Mouse (Mus musculus) CH12.LX (cell line): Measurements from ENCODE around the gene Zfp108.

Experiments used
- CHD2 ChIP-seq: IDR thresholded peaks from 2 replicates; pipeline ENCODE4 v1.6.1; 2011; ENCODE audit warnings: low read length, improper control_type of control experiment
- CTCF ChIP-seq, 2 experiments: IDR thresholded peaks in 1 of 2; conservative IDR thresholded peaks in 1 of 2; 2 replicates each; pipeline ENCODE4 v1.5.1; 2011 to 2012; ENCODE audit warnings: low read depth in 2 of 2, low read length in 2 of 2, improper control_type of control experiment in 1 of 2, inconsistent platforms in 1 of 2, mild to moderate bottlenecking in 1 of 2, moderate library complexity in 1 of 2
- RAD21 ChIP-seq: IDR thresholded peaks from 2 replicates; pipeline ENCODE4 v1.6.1; 2011; ENCODE audit warnings: low read depth, mild to moderate bottlenecking, low read length, improper control_type of control experiment, moderate library complexity

DNA sequence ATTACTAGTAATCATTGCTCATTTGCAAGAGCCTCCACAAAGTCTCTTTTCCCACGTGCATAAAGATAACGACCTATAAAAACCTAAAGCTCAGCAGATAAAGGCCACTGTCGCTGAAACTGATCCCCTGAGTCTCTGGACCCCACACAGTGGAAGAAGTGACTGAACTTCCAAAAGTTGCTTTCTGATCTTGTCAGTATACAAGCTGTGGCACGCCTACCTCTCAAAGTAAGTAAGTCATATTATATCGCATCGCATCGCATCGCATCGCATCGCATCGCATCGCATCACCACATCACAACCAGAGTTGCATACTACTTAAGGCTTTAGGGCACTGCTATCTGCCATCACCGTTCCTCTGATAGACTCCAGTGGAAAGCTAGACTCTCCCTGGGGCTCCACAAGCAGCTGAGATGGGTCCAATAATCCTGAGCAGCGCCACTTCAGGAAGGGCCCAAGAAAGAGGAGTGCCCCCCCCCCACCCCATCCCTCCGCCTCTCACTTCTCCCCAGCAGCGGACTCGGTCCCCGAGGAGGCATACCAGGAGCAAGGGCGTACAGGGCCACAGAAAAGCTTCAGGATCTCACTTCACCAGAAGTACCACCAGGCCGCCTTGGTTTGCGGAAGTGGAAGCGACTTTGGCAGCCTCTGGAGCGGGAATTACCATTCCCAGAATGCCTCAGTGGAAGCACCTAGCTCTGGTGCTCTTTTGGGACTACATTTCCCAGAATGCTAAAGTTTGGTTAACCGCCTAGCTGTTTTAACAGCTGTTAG is 46.9 kb upstream of the Zfp108 start:
- no peak for TF ChIP-seq CTCF (conservative IDR thresholded peaks at IDR 0.05 in 1 of 2, IDR thresholded peaks at IDR 0.05 in 1 of 2; ENCODE audit: low read depth in 2 of 2, low read length in 2 of 2)
- no peak for TF ChIP-seq CHD2
- no peak for TF ChIP-seq RAD21
